8 mouse cellular contexts compared by ENCODE assay signal in genomic region chr5:121837441-121838340, GRCm38 (mm10). TPM values are rescaled to one million over a fixed set of nuclear protein-coding genes. Genes with fewer than 3 reads are reported as not detected.
DNase-seq lines count a peak whose midpoint lies in the region; ATAC-seq lines count a peak whose summit lies in the region.

Gene Sh2b3 (minus strand): TSS chr5:121837646.

- peaks cover 43% of the 10 kb centered on the region for H3K27me3 ChIP-seq in embryonic facial prominence, embryonic 12.5 days
- no peaks in the 10 kb centered on the region for H3K27me3 ChIP-seq in heart, embryonic 13.5 days (replicated peaks)
- no peaks in the 10 kb centered on the region for H3K27me3 ChIP-seq in lung, embryonic 16.5 days (ENCODE audit: control insufficient read depth, insufficient read depth, low read depth, low read length)

- peaks cover 49% of the 10 kb centered on the region for H3K4me1 ChIP-seq in embryonic facial prominence, embryonic 12.5 days
- peaks cover 63% of the 10 kb centered on the region for H3K4me1 ChIP-seq in heart, embryonic 13.5 days
- H3K4me1 ChIP-seq in lung, embryonic 16.5 days (replicated peaks; ENCODE audit: control insufficient read depth, insufficient read depth, low read length) = peaks cover 50% of the 10 kb centered on the region

- H3K9me3 ChIP-seq in embryonic facial prominence, embryonic 12.5 days = no peaks in the 10 kb centered on the region
- no peaks in the 10 kb centered on the region for H3K9me3 ChIP-seq in heart, embryonic 13.5 days
- no peaks in the 10 kb centered on the region for H3K9me3 ChIP-seq in lung, embryonic 16.5 days (ENCODE audit: control insufficient read depth, low read length)

- WGBS in embryonic facial prominence, embryonic 12.5 days = 2% methylated on average over 35 of the region's 35 CpGs
- WGBS in heart, embryonic 13.5 days = under 1% methylated on average over 35 of the region's 35 CpGs
- WGBS in large intestine, adult 2 months = 3% methylated on average over 35 of the region's 35 CpGs
- WGBS in lung, embryonic 16.5 days = 1% methylated on average over 31 of the region's 35 CpGs

- H3K27ac ChIP-seq in embryonic facial prominence, embryonic 12.5 days = peak within 1 kb of the TSS; percentile 69
- peak within 1 kb of the TSS; percentile 91 for H3K27ac ChIP-seq in heart, embryonic 13.5 days (replicated peaks)
- H3K27ac ChIP-seq in lung, embryonic 16.5 days (ENCODE audit: low read length) = peak within 1 kb of the TSS; percentile 88

- H3K9ac ChIP-seq in embryonic facial prominence, embryonic 12.5 days = peak within 1 kb of the TSS; percentile 77
- H3K9ac ChIP-seq in heart, embryonic 13.5 days = peak within 1 kb of the TSS; percentile 93
- H3K9ac ChIP-seq in lung, embryonic 16.5 days (ENCODE audit: low read length) = peak within 1 kb of the TSS; percentile 88

- H3K36me3 ChIP-seq in embryonic facial prominence, embryonic 12.5 days = no peaks in the 10 kb centered on the region
- no peaks in the 10 kb centered on the region for H3K36me3 ChIP-seq in heart, embryonic 13.5 days
- no peaks in the 10 kb centered on the region for H3K36me3 ChIP-seq in lung, embryonic 16.5 days (ENCODE audit: control insufficient read depth, insufficient read depth, low read length)

- peak within 1 kb of the TSS; percentile 95 for H3K4me2 ChIP-seq in embryonic facial prominence, embryonic 12.5 days (replicated peaks)
- H3K4me2 ChIP-seq in heart, embryonic 13.5 days = peak within 1 kb of the TSS; percentile 98
- H3K4me2 ChIP-seq in lung, embryonic 16.5 days (ENCODE audit: low read depth, low read length) = peak within 1 kb of the TSS; percentile 85

- DNase-seq in right cerebral cortex, postnatal 25 days = peak; percentile 57
- DNase-seq in right cerebral cortex, postnatal 14 days = no peak
- DNase-seq in large intestine, adult 2 months (ENCODE audit: low read depth, low spot score) = no peak
- DNase-seq in spleen, postnatal 10 days (ENCODE audit: low spot score in 2 of 2) = peak; percentile 40 to 54
- DNase-seq in embryo, embryonic 11 days = no peak

- peak within 1 kb of the TSS; percentile 75 for H3K4me3 ChIP-seq in embryonic facial prominence, embryonic 12.5 days
- H3K4me3 ChIP-seq in heart, embryonic 13.5 days = peak within 1 kb of the TSS; percentile 90
- peak within 1 kb of the TSS; percentile 82 for H3K4me3 ChIP-seq in lung, embryonic 16.5 days (ENCODE audit: low read length)

- ATAC-seq in embryonic facial prominence, embryonic 12.5 days (ENCODE audit: insufficient number of reproducible peaks, insufficient read depth, low FRiP score, low TSS enrichment) = peak; percentile 8; the same call in 1 of the 2 replicates
- ATAC-seq in heart, embryonic 13.5 days (ENCODE audit: extremely low read depth, insufficient number of reproducible peaks, low FRiP score, low TSS enrichment) = no peak
- ATAC-seq in lung, embryonic 16.5 days (ENCODE audit: low read depth) = peak; percentile 20

RNA-seq across cellular contexts. Expression of gene Sh2b3, which starts in this region (rescaled TPM):
- polyA plus RNA-seq in embryonic facial prominence, embryonic 12.5 days (2016; fragmentation: Nextera tagmentation; extraction: Ambion mirVana) = 13.1 and 14.4 TPM in 2 replicates
- polyA plus RNA-seq in heart, embryonic 13.5 days (2015; fragmentation: Nextera tagmentation; extraction: Ambion mirVana) = 13.3 and 14.7 TPM in 2 replicates
- polyA plus RNA-seq in large intestine, adult 2 months (2012; rRNA removed) = 12.1 and 17.3 TPM in 2 replicates
- polyA plus RNA-seq in lung, embryonic 16.5 days (2015; fragmentation: Nextera tagmentation; extraction: Ambion mirVana) = 15.9 and 16.9 TPM in 2 replicates

Comparison
In these comparisons a context has a peak if more than half of its experiments do, and no peak if none do; other contexts are left out.
1. DNase-seq: peak in right cerebral cortex, postnatal 25 days (single experiment) and spleen, postnatal 10 days (2 of 2); none in right cerebral cortex, postnatal 14 days (single experiment), large intestine, adult 2 months (single experiment) and embryo, embryonic 11 days (single experiment).
2. Peak in every context shown above with its lines, with median percentiles within 50 percentile points of each other: H3K27ac ChIP-seq, H3K4me2 ChIP-seq, H3K4me3 ChIP-seq and H3K9ac ChIP-seq.